Mouse (Mus musculus) E14TG2a.4 (cell line): ENCODE results near the gene Serping1.

Source experiments
- H3K27me3 ChIP-seq: 2 replicates; pipeline ENCODE4 v1.6.1; 2014; ENCODE audit warnings: low read length, control low read depth; ENCODE audit not compliant: insufficient read depth
- H3K36me3 ChIP-seq: 2 replicates; pipeline ENCODE4 v1.6.1; 2014; ENCODE audit warnings: low read length, control low read depth; ENCODE audit not compliant: insufficient read depth
- H3K4me1 ChIP-seq: replicated peaks from 2 replicates; pipeline ENCODE4 v1.6.1; 2014; ENCODE audit warnings: low read depth, low read length, control low read depth
- H3K4me3 ChIP-seq: replicated peaks from 2 replicates; pipeline ENCODE4 v1.5.1; 2014; ENCODE audit warnings: mild to moderate bottlenecking, low read length
- H3K9me3 ChIP-seq: 2 replicates; pipeline ENCODE4 v1.6.1; 2014; ENCODE audit warnings: low read length, control low read depth
- CTCF ChIP-seq: conservative IDR thresholded peaks from 2 replicates; pipeline ENCODE4 v1.5.1; 2014; ENCODE audit warnings: low read length
- NANOG ChIP-seq: IDR thresholded peaks from 2 replicates; pipeline ENCODE4 v1.6.1; 2014; ENCODE audit warnings: borderline replicate concordance, low read length, mixed read lengths
- POU5F1 ChIP-seq: IDR thresholded peaks from 2 replicates; pipeline ENCODE4 v1.6.1; 2014; ENCODE audit warnings: low read length, borderline replicate concordance

Gene Serping1

DNA sequence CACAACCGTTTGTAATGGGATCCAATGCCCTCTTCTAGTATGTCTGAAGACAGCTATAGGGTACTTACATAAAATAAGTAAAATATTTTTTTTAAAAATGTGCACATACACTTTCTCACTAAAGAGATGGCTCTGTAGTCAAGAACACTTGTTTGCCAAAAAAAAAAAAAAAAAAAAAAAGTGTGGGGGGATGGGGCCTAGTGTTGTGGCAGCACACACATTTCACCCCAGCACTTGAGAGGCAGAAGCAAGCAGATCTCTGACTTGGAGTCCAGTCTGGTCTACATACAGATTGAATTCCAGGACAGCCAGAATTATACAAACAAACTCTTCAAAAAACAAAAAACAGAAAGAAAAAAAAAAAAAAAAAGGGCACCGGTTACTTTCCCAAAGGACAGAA lies 54.5 kb downstream of the Serping1 start:
- Histone ChIP-seq H3K4me1 (peaks cover 35% of the 10 kb centered on the region), H3K9me3 (no peaks in the 10 kb centered on the region), H3K36me3 (peaks cover 43% of the 10 kb centered on the region), H3K27me3 (no peaks in the 10 kb centered on the region), H3K4me3 (no peak overlapping the region)
- TF ChIP-seq CTCF = no peak
- TF ChIP-seq NANOG = no peak
- TF ChIP-seq POU5F1 = no peak

DNA sequence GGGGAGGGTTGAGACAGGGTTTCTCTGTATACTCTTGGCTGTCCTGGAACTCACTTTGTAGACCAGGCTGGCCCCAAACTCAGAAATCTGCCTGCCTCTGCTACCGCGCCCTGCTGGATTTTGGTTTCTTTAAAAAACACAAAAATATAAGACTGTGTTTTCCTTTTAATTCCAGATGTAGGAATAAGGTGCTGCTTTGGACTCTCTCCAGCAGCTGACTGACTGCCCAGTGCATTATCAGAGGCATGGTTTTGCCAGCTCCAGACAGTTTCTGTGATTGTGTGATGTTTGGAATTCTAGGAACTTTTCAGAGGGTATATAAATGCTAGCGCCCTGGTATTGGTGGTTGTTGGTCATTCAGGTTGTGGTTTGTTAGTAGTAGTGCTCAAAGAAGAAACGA lies 57.9 kb downstream of the Serping1 start:
- Histone ChIP-seq H3K4me1 (peaks cover 26% of the 10 kb centered on the region), H3K9me3 (no peaks in the 10 kb centered on the region), H3K27me3 (no peaks in the 10 kb centered on the region), H3K36me3 (peaks cover 12% of the 10 kb centered on the region), H3K4me3 (no peak overlapping the region)
- TF ChIP-seq CTCF (no peak), POU5F1 (no peak), NANOG (no peak)

DNA sequence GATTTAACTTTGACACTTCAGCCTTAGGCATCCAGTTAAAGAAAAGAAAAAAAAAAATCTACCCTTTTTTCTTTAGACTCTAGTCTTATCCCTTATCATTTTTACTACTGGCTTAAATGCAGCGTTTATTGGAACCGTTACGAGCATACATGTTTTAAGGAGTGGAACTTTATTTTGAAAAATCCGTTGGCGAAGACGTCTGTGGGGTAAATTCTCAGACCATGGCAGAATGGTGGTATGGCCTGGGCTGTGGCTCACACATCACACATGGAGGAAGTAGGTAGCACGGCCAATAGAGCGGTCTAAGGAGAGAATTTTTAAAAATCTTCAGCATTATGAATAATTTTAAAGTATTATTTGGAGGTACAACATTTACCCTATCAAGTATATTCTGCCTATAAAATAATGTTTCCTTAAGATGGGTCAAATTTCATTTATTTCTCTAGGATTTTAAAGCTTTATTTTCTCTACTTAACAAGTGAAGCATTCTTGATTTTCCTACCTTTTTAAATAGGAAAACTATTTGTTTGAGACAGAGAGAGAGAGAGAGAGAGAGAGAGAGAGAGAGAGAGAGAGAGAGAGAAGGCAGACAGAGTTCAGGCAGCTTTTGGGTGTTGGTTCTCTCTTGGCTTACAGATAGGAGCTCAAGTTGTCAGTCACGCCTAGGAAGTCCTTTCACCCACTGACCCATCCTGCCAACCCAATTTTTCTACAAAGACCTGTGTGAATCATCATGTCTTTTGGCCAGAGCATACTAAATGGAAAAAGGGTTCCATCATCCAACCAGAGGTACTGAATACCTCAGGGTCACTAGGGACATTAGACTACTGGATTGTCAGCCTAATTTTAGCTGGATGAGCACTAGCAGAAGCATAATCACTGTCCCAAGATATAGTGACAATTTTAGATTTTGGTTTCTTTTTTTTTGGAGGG lies 58.6 kb downstream of the Serping1 start:
- no peaks in the 10 kb centered on the region for H3K27me3 ChIP-seq
- H3K4me1 ChIP-seq = peaks cover 30% of the 10 kb centered on the region
- peaks cover 9% of the 10 kb centered on the region for H3K36me3 ChIP-seq
- H3K4me3 ChIP-seq = peak overlapping the region; percentile 99
- TF ChIP-seq CTCF (no peak), NANOG (no peak), POU5F1 (no peak)
- H3K9me3 ChIP-seq = no peaks in the 10 kb centered on the region

DNA sequence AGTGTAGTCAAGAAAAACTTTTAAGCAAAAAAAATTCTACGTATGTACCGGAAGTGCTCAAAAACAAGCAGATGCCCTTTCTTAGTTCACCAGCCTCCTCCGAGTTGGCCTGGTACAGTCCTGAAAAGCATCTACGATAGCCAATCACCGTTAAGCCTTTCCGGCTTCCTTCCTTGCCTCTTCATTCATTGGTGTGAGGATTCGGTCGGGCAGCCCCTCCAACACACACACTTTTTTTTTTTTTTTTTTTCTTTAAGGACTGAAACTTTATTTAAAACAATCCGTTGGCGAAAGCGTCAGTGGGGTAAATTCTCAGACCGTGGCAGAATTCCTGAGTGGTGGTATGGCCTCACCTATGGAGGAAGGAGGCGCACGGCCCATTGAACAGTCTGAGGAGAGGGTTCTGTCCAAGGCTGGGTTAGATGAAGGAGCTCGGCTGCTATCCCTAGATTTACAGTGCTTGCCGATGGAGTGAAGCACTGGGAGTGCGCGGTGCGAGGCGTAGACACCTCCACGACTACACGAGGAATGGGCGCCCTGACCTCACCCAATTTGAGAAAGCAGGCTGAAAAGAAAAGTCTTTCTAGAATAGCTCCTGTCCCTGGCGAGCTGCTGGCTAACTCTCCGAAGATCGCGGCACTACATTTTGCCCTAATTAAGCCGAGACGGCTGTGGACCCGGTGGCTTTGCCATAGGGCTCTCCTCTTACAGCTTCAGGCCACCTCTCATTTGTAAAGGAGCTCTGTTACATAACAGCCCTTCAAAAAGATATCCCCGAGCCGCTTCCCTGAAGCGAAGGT lies 59.5 kb downstream of the Serping1 start:
- peak overlapping the region; percentile 99 for H3K4me3 ChIP-seq
- H3K9me3 ChIP-seq = no peaks in the 10 kb centered on the region
- H3K4me1 ChIP-seq = peaks cover 33% of the 10 kb centered on the region
- TF ChIP-seq POU5F1 (no peak), NANOG (no peak), CTCF (no peak)
- no peaks in the 10 kb centered on the region for H3K27me3 ChIP-seq
- H3K36me3 ChIP-seq = peaks cover 10% of the 10 kb centered on the region
